Mouse (Mus musculus): ENCODE measurements around the gene Ndufc1. TPM values are rescaled to one million over a fixed set of nuclear protein-coding genes. Genes with fewer than 3 reads are reported as not detected.
A peak's percentile ranks its signal among the peaks of the same experiment; 100 is the strongest.

The Ndufc1 gene
- polyA plus RNA-seq, 1 experiment from 2014 or later = 1,832 TPM

DNA sequence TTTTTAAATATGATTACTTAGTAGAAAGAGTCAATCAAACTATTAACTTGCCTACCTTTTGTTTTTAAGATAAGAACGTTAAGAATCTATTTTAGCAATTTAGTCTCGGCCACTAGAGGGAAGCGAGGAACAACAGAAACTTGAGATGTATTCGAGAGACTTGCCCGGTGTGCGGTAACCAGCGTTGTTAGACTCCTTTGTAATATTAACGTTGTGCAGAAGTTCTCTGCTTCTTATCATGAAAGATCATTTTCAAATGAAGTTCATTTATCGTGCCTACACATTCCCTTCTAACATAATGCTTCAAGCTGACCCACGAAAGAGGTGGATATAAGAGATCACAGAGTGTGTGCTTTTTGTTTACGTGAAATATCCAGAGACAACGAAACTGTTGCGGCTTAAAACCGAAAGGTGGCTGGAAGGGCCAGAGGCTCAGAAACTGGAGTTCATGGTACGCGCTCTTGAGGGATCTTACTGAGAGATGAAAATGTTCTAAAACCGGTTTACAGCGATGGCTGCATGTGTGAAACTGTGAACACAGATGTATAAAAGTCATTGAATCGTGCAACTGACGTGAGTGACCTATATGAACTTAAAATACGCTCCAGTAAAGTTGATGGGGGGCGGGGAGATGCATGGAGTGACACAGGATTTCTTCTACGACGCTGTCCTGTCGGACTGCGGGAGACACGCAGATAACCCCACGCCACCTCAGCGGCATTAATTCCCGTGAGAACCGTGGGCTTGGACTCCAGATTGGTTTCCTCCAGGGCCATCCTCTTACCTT, 30.7 kb downstream of the Ndufc1 start:
- H3K27me3 ChIP-seq (ENCODE audit: control insufficient read depth, insufficient read depth, low read length) = no peaks in the 10 kb centered on the region
- WGBS = 27% methylated on average over 31 of the region's 31 CpGs
- peak overlapping the region; percentile 32 to 47 for H3K4me3 ChIP-seq (ENCODE audit: control insufficient read depth in 1 of 2, insufficient read depth in 1 of 2, low read depth in 1 of 2, low read length in 2 of 2)
- H3K9ac ChIP-seq (ENCODE audit: low read length) = peak overlapping the region; percentile 63
- no peaks in the 10 kb centered on the region for H3K9me3 ChIP-seq (ENCODE audit: control insufficient read depth, low read length)
- ATAC-seq (ENCODE audit: insufficient number of reproducible peaks, insufficient read depth, low FRiP score, low read depth) = no peak
- H3K4me2 ChIP-seq (ENCODE audit: low read length) = peak overlapping the region; percentile 63
- H3K4me1 ChIP-seq (ENCODE audit: control insufficient read depth in 2 of 2, insufficient read depth in 2 of 2, low read length in 2 of 2) = peaks cover 0 to 5% of the 10 kb centered on the region in 2 experiments; a peak in 3 of 4 replicates
- H3K27ac ChIP-seq (replicated peaks in 1 of 2; ENCODE audit: control insufficient read depth in 1 of 2, insufficient read depth in 1 of 2, low read depth in 2 of 2, low read length in 2 of 2) = no peak overlapping the region
- no peaks in the 10 kb centered on the region for H3K36me3 ChIP-seq (ENCODE audit: control insufficient read depth, insufficient read depth, low read length)

DNA sequence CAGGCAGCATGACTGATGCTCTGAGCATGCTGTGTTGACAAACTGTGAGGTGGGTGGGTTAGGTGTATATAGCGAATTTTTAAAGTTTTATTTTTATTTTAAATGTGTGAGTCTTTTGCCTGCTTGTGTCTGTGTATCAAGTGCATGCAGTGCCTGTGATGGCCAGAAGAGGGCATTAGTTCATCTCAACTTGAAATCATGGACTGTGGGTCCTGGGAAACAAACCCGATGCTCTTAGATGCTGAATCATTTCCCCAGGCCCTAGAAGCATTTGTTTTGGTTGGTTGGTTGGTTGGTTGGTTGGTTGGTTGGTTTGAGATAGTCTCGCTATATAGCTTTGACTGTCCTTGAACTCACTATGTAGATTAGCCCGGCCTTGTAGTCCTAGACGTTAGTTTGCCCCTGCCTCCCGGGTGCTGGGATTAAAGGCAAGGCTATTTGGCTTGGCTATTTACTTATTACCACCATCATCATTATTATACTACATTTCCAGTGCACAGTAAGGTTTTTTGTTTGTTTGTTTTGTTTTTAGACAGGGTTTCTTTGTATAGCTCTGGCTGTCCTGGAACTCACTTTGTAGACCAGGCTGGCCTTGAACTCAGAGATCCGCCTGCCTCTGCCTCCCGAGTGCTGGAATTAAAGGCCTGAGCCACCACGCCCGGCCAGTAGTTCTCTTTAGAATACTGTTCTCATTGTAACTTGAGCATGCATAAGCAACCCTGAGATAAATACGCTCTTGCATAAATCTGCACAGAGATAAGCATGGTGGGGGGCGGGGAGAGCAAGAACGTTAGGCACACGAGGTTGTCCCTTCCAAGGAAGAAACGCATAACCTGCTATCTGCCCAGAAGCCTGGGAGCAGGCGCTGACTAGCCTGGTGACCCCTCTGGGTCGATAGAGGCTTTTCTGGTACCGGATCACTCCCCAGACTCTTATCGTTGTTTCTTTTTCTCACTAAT, 33.2 kb downstream of the Ndufc1 start:
- Histone ChIP-seq H3K9ac (ENCODE audit: low read length) (no peak overlapping the region), H3K4me2 (ENCODE audit: low read length) (no peak overlapping the region), H3K36me3 (ENCODE audit: control insufficient read depth, insufficient read depth, low read length) (no peaks in the 10 kb centered on the region), H3K27me3 (ENCODE audit: control insufficient read depth, insufficient read depth, low read length) (no peaks in the 10 kb centered on the region), H3K9me3 (ENCODE audit: control insufficient read depth, low read length) (no peaks in the 10 kb centered on the region), H3K4me1 (ENCODE audit: control insufficient read depth in 2 of 2, insufficient read depth in 2 of 2, low read length in 2 of 2) (peaks cover 0 to 5% of the 10 kb centered on the region in 2 experiments; a peak in 3 of 4 replicates), H3K27ac (replicated peaks in 1 of 2; ENCODE audit: control insufficient read depth in 1 of 2, insufficient read depth in 1 of 2, low read depth in 2 of 2, low read length in 2 of 2) (no peak overlapping the region), H3K4me3 (ENCODE audit: control insufficient read depth in 1 of 2, insufficient read depth in 1 of 2, low read depth in 1 of 2, low read length in 2 of 2) (no peak overlapping the region)
- no peak for ATAC-seq (ENCODE audit: insufficient number of reproducible peaks, insufficient read depth, low FRiP score, low read depth)
- 76% methylated on average over 19 of the region's 19 CpGs for WGBS

DNA sequence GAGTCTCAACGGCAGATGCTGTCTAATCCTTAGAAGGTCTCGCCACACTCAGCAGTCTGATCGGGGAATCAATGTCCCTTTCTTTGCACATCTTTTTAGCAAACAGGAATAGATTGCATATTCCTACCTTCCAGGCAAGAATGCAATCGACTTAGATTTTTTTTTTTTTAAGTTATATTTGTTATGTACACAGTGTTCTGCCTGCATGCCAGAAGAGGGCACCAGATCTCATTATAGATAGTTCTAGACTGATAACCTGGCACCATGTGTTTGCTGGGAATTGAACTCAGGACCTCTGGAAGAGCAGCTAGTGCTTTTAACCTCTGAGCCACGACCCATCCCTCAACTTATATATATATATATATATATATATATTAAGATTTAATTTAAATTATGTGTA, 35.2 kb downstream of the Ndufc1 start:
- Histone ChIP-seq H3K9me3 (ENCODE audit: control insufficient read depth, low read length) (no peaks in the 10 kb centered on the region), H3K36me3 (ENCODE audit: control insufficient read depth, insufficient read depth, low read length) (no peaks in the 10 kb centered on the region), H3K4me3 (ENCODE audit: control insufficient read depth in 1 of 2, insufficient read depth in 1 of 2, low read depth in 1 of 2, low read length in 2 of 2) (no peak overlapping the region), H3K9ac (ENCODE audit: low read length) (no peak overlapping the region), H3K27ac (replicated peaks in 1 of 2; ENCODE audit: control insufficient read depth in 1 of 2, insufficient read depth in 1 of 2, low read depth in 2 of 2, low read length in 2 of 2) (no peak overlapping the region), H3K4me1 (ENCODE audit: control insufficient read depth in 2 of 2, insufficient read depth in 2 of 2, low read length in 2 of 2) (peaks cover 0 to 3% of the 10 kb centered on the region in 2 experiments; a peak in 3 of 4 replicates), H3K4me2 (ENCODE audit: low read length) (no peak overlapping the region), H3K27me3 (ENCODE audit: control insufficient read depth, insufficient read depth, low read length) (no peaks in the 10 kb centered on the region)
- no peak for ATAC-seq (ENCODE audit: insufficient number of reproducible peaks, insufficient read depth, low FRiP score, low read depth)
- 71% methylated on average over 5 of the region's 5 CpGs for WGBS

DNA sequence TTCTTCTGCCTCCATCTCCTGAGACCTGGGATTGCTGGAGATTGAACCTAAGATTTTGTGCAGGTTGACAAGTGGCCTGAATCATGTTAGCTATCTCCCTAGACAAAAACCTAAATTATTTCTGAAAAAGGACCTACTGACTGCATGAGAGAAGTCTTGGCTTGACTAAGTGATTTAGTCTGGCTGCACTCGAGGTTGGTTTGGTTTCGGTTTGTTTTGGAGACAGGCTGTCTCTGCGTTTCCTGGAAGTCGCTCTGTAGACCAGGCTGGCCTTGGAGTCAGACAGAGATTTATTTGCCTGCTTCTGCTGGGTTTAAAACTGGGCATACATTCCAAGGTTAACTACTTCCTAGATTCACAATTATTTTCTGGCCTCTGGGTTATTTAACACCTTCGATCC, 35.9 kb downstream of the Ndufc1 start:
- no peaks in the 10 kb centered on the region for H3K27me3 ChIP-seq (ENCODE audit: control insufficient read depth, insufficient read depth, low read length)
- no peak overlapping the region for H3K4me2 ChIP-seq (ENCODE audit: low read length)
- 61% methylated on average over 5 of the region's 5 CpGs for WGBS
- no peaks in the 10 kb centered on the region for H3K36me3 ChIP-seq (ENCODE audit: control insufficient read depth, insufficient read depth, low read length)
- H3K4me1 ChIP-seq (ENCODE audit: control insufficient read depth in 2 of 2, insufficient read depth in 2 of 2, low read length in 2 of 2) = no peaks in the 10 kb centered on the region
- H3K9ac ChIP-seq (ENCODE audit: low read length) = no peak overlapping the region
- no peak overlapping the region for H3K4me3 ChIP-seq (ENCODE audit: control insufficient read depth in 1 of 2, insufficient read depth in 1 of 2, low read depth in 1 of 2, low read length in 2 of 2)
- ATAC-seq (ENCODE audit: insufficient number of reproducible peaks, insufficient read depth, low FRiP score, low read depth) = no peak
- H3K9me3 ChIP-seq (ENCODE audit: control insufficient read depth, low read length) = no peaks in the 10 kb centered on the region
- no peak overlapping the region for H3K27ac ChIP-seq (replicated peaks in 1 of 2; ENCODE audit: control insufficient read depth in 1 of 2, insufficient read depth in 1 of 2, low read depth in 2 of 2, low read length in 2 of 2)

- H3K4me2 ChIP-seq (ENCODE audit: low read length) = no peak overlapping the region
- no peak for ATAC-seq (ENCODE audit: insufficient number of reproducible peaks, insufficient read depth, low FRiP score, low read depth)
- H3K4me1 ChIP-seq (ENCODE audit: control insufficient read depth in 2 of 2, insufficient read depth in 2 of 2, low read length in 2 of 2) = no peaks in the 10 kb centered on the region
- WGBS = 77% methylated on average over 2 of the region's 2 CpGs
- H3K4me3 ChIP-seq (ENCODE audit: control insufficient read depth in 1 of 2, insufficient read depth in 1 of 2, low read depth in 1 of 2, low read length in 2 of 2) = no peak overlapping the region
- no peaks in the 10 kb centered on the region for H3K36me3 ChIP-seq (ENCODE audit: control insufficient read depth, insufficient read depth, low read length)
- no peak overlapping the region for H3K27ac ChIP-seq (replicated peaks in 1 of 2; ENCODE audit: control insufficient read depth in 1 of 2, insufficient read depth in 1 of 2, low read depth in 2 of 2, low read length in 2 of 2)
- H3K9me3 ChIP-seq (ENCODE audit: control insufficient read depth, low read length) = no peaks in the 10 kb centered on the region
- no peak overlapping the region for H3K9ac ChIP-seq (ENCODE audit: low read length)
- no peaks in the 10 kb centered on the region for H3K27me3 ChIP-seq (ENCODE audit: control insufficient read depth, insufficient read depth, low read length)
Observed at GRCm38 (mm10) chr3:51371826-51372225, 37.0 kb downstream of the Ndufc1 start.

DNA sequence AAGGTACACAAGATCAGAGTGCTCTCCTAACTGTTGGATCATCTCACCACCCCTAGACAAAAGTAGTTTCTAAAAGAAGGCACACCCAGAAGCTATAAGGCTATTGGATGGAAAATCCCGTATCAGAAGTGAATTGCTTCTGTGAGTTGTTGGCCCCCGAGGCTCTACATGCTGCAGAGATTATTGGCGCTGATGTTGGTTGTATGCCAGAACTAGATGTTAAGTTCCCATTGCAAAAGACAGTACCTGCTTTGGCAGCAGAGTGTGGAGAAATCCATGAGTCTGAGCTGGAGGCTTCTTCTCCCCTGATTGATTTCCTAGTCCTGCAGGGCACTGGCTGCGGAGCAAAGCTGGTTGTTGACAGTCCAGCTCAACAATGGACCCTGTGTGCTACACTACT, 40.8 kb downstream of the Ndufc1 start:
- Histone ChIP-seq H3K4me3 (ENCODE audit: control insufficient read depth in 1 of 2, insufficient read depth in 1 of 2, low read depth in 1 of 2, low read length in 2 of 2) (no peak overlapping the region), H3K9me3 (ENCODE audit: control insufficient read depth, low read length) (no peaks in the 10 kb centered on the region), H3K4me1 (ENCODE audit: control insufficient read depth in 2 of 2, insufficient read depth in 2 of 2, low read length in 2 of 2) (peaks cover 6 to 9% of the 10 kb centered on the region in 2 experiments; a peak in 3 of 4 replicates), H3K4me2 (ENCODE audit: low read length) (no peak overlapping the region), H3K9ac (ENCODE audit: low read length) (no peak overlapping the region), H3K27ac (replicated peaks in 1 of 2; ENCODE audit: control insufficient read depth in 1 of 2, insufficient read depth in 1 of 2, low read depth in 2 of 2, low read length in 2 of 2) (no peak overlapping the region), H3K27me3 (ENCODE audit: control insufficient read depth, insufficient read depth, low read length) (no peaks in the 10 kb centered on the region), H3K36me3 (ENCODE audit: control insufficient read depth, insufficient read depth, low read length) (no peaks in the 10 kb centered on the region)
- WGBS = 61% methylated on average over 4 of the region's 4 CpGs
- ATAC-seq (ENCODE audit: insufficient number of reproducible peaks, insufficient read depth, low FRiP score, low read depth) = no peak

DNA sequence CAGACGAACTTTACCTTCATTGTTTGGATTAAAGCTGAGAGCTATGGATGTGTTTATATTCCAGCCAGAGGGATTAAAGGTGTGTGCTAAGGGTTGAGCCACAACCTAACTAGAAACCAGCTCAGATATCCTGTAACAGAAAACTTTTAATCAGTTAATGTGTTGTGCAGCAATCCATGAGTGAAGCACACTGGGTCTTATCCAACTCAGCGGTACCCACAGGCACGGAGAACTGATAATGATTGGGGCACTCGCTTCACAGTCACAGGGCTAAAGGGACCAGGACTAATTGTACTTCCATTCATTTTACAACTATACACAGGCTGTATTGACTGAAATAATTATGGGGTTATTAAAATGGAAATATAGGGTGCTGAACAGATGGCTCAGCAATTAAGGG, 41.9 kb downstream of the Ndufc1 start:
- no peaks in the 10 kb centered on the region for H3K9me3 ChIP-seq (ENCODE audit: control insufficient read depth, low read length)
- no peak overlapping the region for H3K4me2 ChIP-seq (ENCODE audit: low read length)
- no peak overlapping the region for H3K9ac ChIP-seq (ENCODE audit: low read length)
- ATAC-seq (ENCODE audit: insufficient number of reproducible peaks, insufficient read depth, low FRiP score, low read depth) = no peak
- no peaks in the 10 kb centered on the region for H3K36me3 ChIP-seq (ENCODE audit: control insufficient read depth, insufficient read depth, low read length)
- 54% methylated on average over 4 of the region's 4 CpGs for WGBS
- H3K27ac ChIP-seq (replicated peaks in 1 of 2; ENCODE audit: control insufficient read depth in 1 of 2, insufficient read depth in 1 of 2, low read depth in 2 of 2, low read length in 2 of 2) = no peak overlapping the region
- H3K4me1 ChIP-seq (ENCODE audit: control insufficient read depth in 2 of 2, insufficient read depth in 2 of 2, low read length in 2 of 2) = peaks cover 6 to 9% of the 10 kb centered on the region in 2 experiments; a peak in 3 of 4 replicates
- no peaks in the 10 kb centered on the region for H3K27me3 ChIP-seq (ENCODE audit: control insufficient read depth, insufficient read depth, low read length)
- H3K4me3 ChIP-seq (ENCODE audit: control insufficient read depth in 1 of 2, insufficient read depth in 1 of 2, low read depth in 1 of 2, low read length in 2 of 2) = no peak overlapping the region

All from heart, embryonic 14.5 days (tissue).